Mouse (Mus musculus): Measurements from ENCODE around the gene Fam131c.

The Fam131c gene

GRCm38 (mm10) chr4:141415924-141416323 is 47.9 kb downstream of the Fam131c start, which contains the start of gene Clcnkb:
Clcnkb (minus strand) TSS chr4:141416014.
- no peak for DNase-seq

GRCm38 (mm10) chr4:141419398-141420191 is 51.6 kb downstream of the Fam131c start:
- DNase-seq, result no peak

- no peak for DNase-seq
Measured at GRCm38 (mm10) chr4:141420192-141420829, 52.3 kb downstream of the Fam131c start, which contains the start of gene Hspb7. Hspb7 (plus strand) TSS chr4:141420779.

GRCm38 (mm10) chr4:141420886-141421285 is 52.9 kb downstream of the Fam131c start:
- no peak for DNase-seq

- no peak for DNase-seq
Measured at GRCm38 (mm10) chr4:141421423-141421822, 53.4 kb downstream of the Fam131c start.

GRCm38 (mm10) chr4:141422841-141423240 is 54.8 kb downstream of the Fam131c start:
- no peak for DNase-seq

- no peak for DNase-seq
Measured at GRCm38 (mm10) chr4:141423288-141423687, 55.3 kb downstream of the Fam131c start.

- DNase-seq, result no peak
Measured at GRCm38 (mm10) chr4:141423691-141424431, 55.8 kb downstream of the Fam131c start.

- peak; percentile 79 for DNase-seq
Measured at GRCm38 (mm10) chr4:141425484-141426479, 57.8 kb downstream of the Fam131c start.

GRCm38 (mm10) chr4:141426796-141427745 is 59.1 kb downstream of the Fam131c start:
- DNase-seq, result no peak

- no peak for DNase-seq
Measured at GRCm38 (mm10) chr4:141427921-141428320, 59.9 kb downstream of the Fam131c start.

- no peak for DNase-seq
Measured at GRCm38 (mm10) chr4:141429381-141429780, 61.4 kb downstream of the Fam131c start.

- no peak for DNase-seq
Measured at GRCm38 (mm10) chr4:141429847-141430246, 61.8 kb downstream of the Fam131c start.

- DNase-seq, result peak; percentile 49
Measured at GRCm38 (mm10) chr4:141430997-141431396, 63.0 kb downstream of the Fam131c start.

GRCm38 (mm10) chr4:141432666-141433065 is 64.6 kb downstream of the Fam131c start:
- no peak for DNase-seq

- no peak for DNase-seq
Measured at GRCm38 (mm10) chr4:141433191-141433590, 65.2 kb downstream of the Fam131c start.

Measured in right cerebral cortex, postnatal 25 days (tissue).